19 mouse cellular contexts compared by ENCODE assay signal in genomic region chr3:52039958-52040357, GRCm38 (mm10).
DNase-seq lines count a peak whose midpoint lies in the region; ATAC-seq and TF ChIP-seq lines count a peak whose summit lies in the region.
"Had no signal": no experiment of that assay in that cellular context is flagged by ENCODE, and none has a peak within 500 bp of the region (broad histone marks: within the 10 kb centered on the region; RNA-seq: fewer than 3 reads in every experiment).

No protein-coding gene starts in this region.

- no peaks in the 10 kb centered on the region for H3K27me3 ChIP-seq in stomach, embryonic 15.5 days (replicated peaks)
- H3K27me3 ChIP-seq in stomach, postnatal 0 days (ENCODE audit: control insufficient read depth, insufficient read depth, low read length), result no peaks in the 10 kb centered on the region
- no peaks in the 10 kb centered on the region for H3K27me3 ChIP-seq in lung, postnatal 0 days (replicated peaks; ENCODE audit: insufficient read depth, low read length)
- no peaks in the 10 kb centered on the region for H3K27me3 ChIP-seq in midbrain, embryonic 14.5 days (ENCODE audit: control insufficient read depth, insufficient read depth, low read length)
- H3K27me3 ChIP-seq: hindbrain, embryonic 12.5 days had no signal

- WGBS in stomach, embryonic 15.5 days, result 66% methylated on average over 7 of the region's 7 CpGs
- 43% methylated on average over 7 of the region's 7 CpGs for WGBS in stomach, postnatal 0 days
- 47% methylated on average over 7 of the region's 7 CpGs for WGBS in lung, postnatal 0 days
- WGBS in midbrain, embryonic 14.5 days, result 88% methylated on average over 7 of the region's 7 CpGs

- DNase-seq in adrenal gland, adult 2 months, result peak; percentile 27
- no peak for DNase-seq in adrenal gland, postnatal 36 days
- DNase-seq in stomach, postnatal 0 days (ENCODE audit: low spot score), result no peak
- peak; percentile 91 for DNase-seq in lung, postnatal 0 days (ENCODE audit: low spot score)
- no peak for DNase-seq in midbrain, embryonic 14.5 days
- DNase-seq in embryo, embryonic 10 days (ENCODE audit: low spot score), result no peak
- no peak for DNase-seq in urinary bladder, postnatal 4 days (ENCODE audit: low spot score in 2 of 2)
- DNase-seq: cerebellum, adult 11 months; cerebellum, postnatal 14 days; heart, postnatal 10 days; kidney, adult 8-10 months; kidney, postnatal 14 days; right cerebral cortex, adult 18-20 months; thymus, postnatal 4 days had no signal

- H3K27ac ChIP-seq in stomach, embryonic 15.5 days, result 0 out of 2 replicates have a peak overlapping the region, but pooled peaks have one; percentile 1
- no peak overlapping the region for H3K27ac ChIP-seq in stomach, postnatal 0 days (replicated peaks)
- peak overlapping the region; percentile 64 for H3K27ac ChIP-seq in lung, postnatal 0 days (ENCODE audit: low read length)
- no peak overlapping the region for H3K27ac ChIP-seq in midbrain, embryonic 14.5 days (replicated peaks; ENCODE audit: low read depth, low read length)
- H3K27ac ChIP-seq: hindbrain, embryonic 12.5 days had no signal

- no peak for ATAC-seq in stomach, embryonic 15.5 days (ENCODE audit: insufficient read depth, low FRiP score, low read depth)
- no peak for ATAC-seq in stomach, postnatal 0 days (ENCODE audit: low FRiP score, low TSS enrichment)
- peak; percentile 87 for ATAC-seq in lung, postnatal 0 days
- no peak for ATAC-seq in midbrain, embryonic 14.5 days (ENCODE audit: low FRiP score, low TSS enrichment)
- ATAC-seq: CD4-positive, CD25-positive, alpha-beta regulatory T cell, adult 4 months; forebrain, embryonic 16.5 days had no signal

- H3K4me1 ChIP-seq in stomach, embryonic 15.5 days, result peaks cover 29% of the 10 kb centered on the region
- peaks cover 6% of the 10 kb centered on the region; the same call in 1 of the 2 replicates for H3K4me1 ChIP-seq in stomach, postnatal 0 days (replicated peaks; ENCODE audit: control insufficient read depth, insufficient read depth)
- peaks cover 29% of the 10 kb centered on the region for H3K4me1 ChIP-seq in lung, postnatal 0 days (ENCODE audit: insufficient read depth, low read depth, low read length)
- H3K4me1 ChIP-seq in midbrain, embryonic 14.5 days (ENCODE audit: control insufficient read depth, insufficient read depth, low read length), result peaks cover 25% of the 10 kb centered on the region

- TF ChIP-seq EP300 in stomach, postnatal 0 days (optimal IDR thresholded peaks at IDR 0.05), result no peak
- TF ChIP-seq EP300 in lung, postnatal 0 days (IDR thresholded peaks at IDR 0.05), result peak; percentile 64; the same call in 1 of the 2 replicates

- H3K4me2 ChIP-seq in stomach, embryonic 15.5 days, result no peak overlapping the region
- no peak overlapping the region for H3K4me2 ChIP-seq in stomach, postnatal 0 days (replicated peaks; ENCODE audit: low read depth)
- peak overlapping the region; percentile 17; the same call in 1 of the 2 replicates for H3K4me2 ChIP-seq in lung, postnatal 0 days (replicated peaks; ENCODE audit: low read depth, low read length)
- no peak overlapping the region for H3K4me2 ChIP-seq in midbrain, embryonic 14.5 days (ENCODE audit: low read length)
- H3K4me2 ChIP-seq: heart, embryonic 11.5 days; hindbrain, embryonic 12.5 days had no signal

- no peaks in the 10 kb centered on the region for H3K9me3 ChIP-seq in stomach, embryonic 15.5 days
- H3K9me3 ChIP-seq in stomach, postnatal 0 days (ENCODE audit: control insufficient read depth, low read length), result no peaks in the 10 kb centered on the region
- H3K9me3 ChIP-seq in lung, postnatal 0 days (ENCODE audit: low read length), result no peaks in the 10 kb centered on the region
- H3K9me3 ChIP-seq in midbrain, embryonic 14.5 days (ENCODE audit: control insufficient read depth, low read length), result no peaks in the 10 kb centered on the region
- H3K9me3 ChIP-seq: hindbrain, embryonic 12.5 days had no signal

- H3K4me3 ChIP-seq in stomach, embryonic 15.5 days (replicated peaks), result no peak overlapping the region
- no peak overlapping the region for H3K4me3 ChIP-seq in stomach, postnatal 0 days (ENCODE audit: low read depth, low read length)
- H3K4me3 ChIP-seq in lung, postnatal 0 days (ENCODE audit: low read depth, low read length), result no peak overlapping the region
- no peak overlapping the region for H3K4me3 ChIP-seq in midbrain, embryonic 14.5 days (replicated peaks; ENCODE audit: low read depth, low read length)
- H3K4me3 ChIP-seq: hindbrain, embryonic 12.5 days had no signal

- TF ChIP-seq CTCF in stomach, postnatal 0 days (IDR thresholded peaks at IDR 0.05; ENCODE audit: low read depth), result no peak
- peak; percentile 21; the same call in 1 of the 2 replicates for TF ChIP-seq CTCF in lung, postnatal 0 days (IDR thresholded peaks at IDR 0.05)

- no peaks in the 10 kb centered on the region for H3K36me3 ChIP-seq in stomach, embryonic 15.5 days
- H3K36me3 ChIP-seq in stomach, postnatal 0 days (ENCODE audit: control insufficient read depth, insufficient read depth, low read length), result no peaks in the 10 kb centered on the region
- H3K36me3 ChIP-seq in lung, postnatal 0 days (ENCODE audit: insufficient read depth, low read length), result no peaks in the 10 kb centered on the region
- no peaks in the 10 kb centered on the region for H3K36me3 ChIP-seq in midbrain, embryonic 14.5 days (ENCODE audit: control insufficient read depth, insufficient read depth, low read length)
- H3K36me3 ChIP-seq: hindbrain, embryonic 12.5 days had no signal

- H3K9ac ChIP-seq in stomach, embryonic 15.5 days, result no peak overlapping the region
- no peak overlapping the region for H3K9ac ChIP-seq in stomach, postnatal 0 days (ENCODE audit: low read length)
- H3K9ac ChIP-seq in lung, postnatal 0 days (replicated peaks; ENCODE audit: low read depth), result no peak overlapping the region
- no peak overlapping the region for H3K9ac ChIP-seq in midbrain, embryonic 14.5 days (replicated peaks; ENCODE audit: low read length)
- H3K9ac ChIP-seq: hindbrain, embryonic 12.5 days had no signal

Comparison
In these comparisons a context has a peak if more than half of its experiments do, and no peak if none do; other contexts are left out.
1. DNase-seq: peak in adrenal gland, adult 2 months (single experiment) and lung, postnatal 0 days (single experiment); none in adrenal gland, postnatal 36 days (0 of 2), stomach, postnatal 0 days (single experiment), midbrain, embryonic 14.5 days (single experiment), embryo, embryonic 10 days (single experiment) and urinary bladder, postnatal 4 days (0 of 2).
2. H3K27ac ChIP-seq: peak in stomach, embryonic 15.5 days (single experiment) and lung, postnatal 0 days (single experiment); none in stomach, postnatal 0 days (single experiment) and midbrain, embryonic 14.5 days (single experiment).